Mouse (Mus musculus): ENCODE measurements around the gene Csrnp3.

DNA sequence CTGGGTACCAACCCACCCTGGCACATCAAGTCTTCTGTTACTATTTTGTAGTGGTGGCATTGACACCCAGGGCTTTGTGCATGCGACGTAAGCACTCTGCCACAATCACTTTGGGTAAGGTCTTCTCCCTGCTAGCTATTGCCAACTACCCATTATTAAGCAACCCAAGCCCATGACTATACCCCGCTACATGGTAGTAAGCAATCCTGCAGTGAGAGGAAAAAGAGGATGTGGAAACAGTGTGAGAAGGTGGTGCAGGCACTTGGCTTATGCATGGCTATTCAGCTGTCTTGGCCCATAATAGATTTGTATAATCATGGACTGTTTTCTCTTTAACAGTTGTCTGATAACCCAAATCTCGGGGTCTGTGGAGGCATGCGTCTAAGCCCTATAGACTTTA lies 11.2 kb downstream of the Csrnp3 start:
- TF ChIP-seq CTCF (conservative IDR thresholded peaks at IDR 0.05; ENCODE audit: insufficient read depth, insufficient read length, low read depth, low read length): no peak
- TF ChIP-seq POLR2A (IDR thresholded peaks at IDR 0.05; ENCODE audit: low read depth, low read length): no peak
